Mouse (Mus musculus) T-helper 1 cell (primary cell): Measurements from ENCODE around the gene Fbxo24.

Source experiments
- in situ Hi-C: fragments of 300-600 bp; cut with MboI, MseI; formaldehyde crosslinking; loops from one replicate; pipeline ENCODE4 v1.15.1; 2025; ENCODE audit warnings: high pct_unique_total_duplicates

Fbxo24 gene

GRCm38 (mm10) chr5:137628498-137629305 lies at the start of gene Fbxo24, which contains the start of the genes Lrch4 and Gm20605:
Gene Fbxo24 (minus strand): TSS chr5:137629002.
Gene Lrch4 (plus strand): TSS chr5:137629121.
Gene Gm20605 (plus strand): TSS chr5:137629175.
- in situ Hi-C loops = loop anchor here (10.0 kb wide), 1 partner anchor 816 kb away; the partner anchor contains the start of gene Zfp157

- in situ Hi-C loops = no loop called here
Observed at GRCm38 (mm10) chr5:137677859-137678258, 49.1 kb upstream of the Fbxo24 start.

- in situ Hi-C loops = no loop called here
Observed at GRCm38 (mm10) chr5:137674786-137675185, 46.0 kb upstream of the Fbxo24 start.

- in situ Hi-C loops = no loop called here
Observed at GRCm38 (mm10) chr5:137673015-137673414, 44.2 kb upstream of the Fbxo24 start.

GRCm38 (mm10) chr5:137672361-137672760 lies 43.6 kb upstream of the Fbxo24 start:
- in situ Hi-C loops = no loop called here

GRCm38 (mm10) chr5:137671443-137672240 lies 42.8 kb upstream of the Fbxo24 start:
- in situ Hi-C loops = no loop called here

- in situ Hi-C loops = no loop called here
Observed at GRCm38 (mm10) chr5:137670240-137670639, 41.4 kb upstream of the Fbxo24 start.

GRCm38 (mm10) chr5:137668971-137669370 lies 40.2 kb upstream of the Fbxo24 start:
- in situ Hi-C loops = no loop called here

- in situ Hi-C loops = no loop called here
Observed at GRCm38 (mm10) chr5:137663057-137663456, 34.3 kb upstream of the Fbxo24 start.

- in situ Hi-C loops = no loop called here
Observed at GRCm38 (mm10) chr5:137660064-137660688, 31.4 kb upstream of the Fbxo24 start.

GRCm38 (mm10) chr5:137656977-137657376 lies 28.2 kb upstream of the Fbxo24 start:
- in situ Hi-C loops = no loop called here

GRCm38 (mm10) chr5:137654746-137655145 lies 25.9 kb upstream of the Fbxo24 start:
- in situ Hi-C loops = loop anchor here (5.0 kb wide), 1 partner anchor 108 kb away; no protein-coding TSS in a partner anchor

- in situ Hi-C loops = loop anchor here (5.0 kb wide), 1 partner anchor 109 kb away; no protein-coding TSS in a partner anchor
Observed at GRCm38 (mm10) chr5:137653366-137653765, 24.6 kb upstream of the Fbxo24 start.

- in situ Hi-C loops = loop anchor here (5.0 kb wide), 1 partner anchor 110 kb away; no protein-coding TSS in a partner anchor
Observed at GRCm38 (mm10) chr5:137652474-137652873, 23.7 kb upstream of the Fbxo24 start.

- in situ Hi-C loops = loop anchor here (5.0 kb wide), 1 partner anchor 112 kb away; no protein-coding TSS in a partner anchor
Observed at GRCm38 (mm10) chr5:137649669-137650571, 21.1 kb upstream of the Fbxo24 start.

GRCm38 (mm10) chr5:137649251-137649650 lies 20.4 kb upstream of the Fbxo24 start:
- in situ Hi-C loops = no loop called here

- in situ Hi-C loops = no loop called here
Observed at GRCm38 (mm10) chr5:137647827-137648601, 19.2 kb upstream of the Fbxo24 start.

- in situ Hi-C loops = no loop called here
Observed at GRCm38 (mm10) chr5:137645652-137646091, 16.9 kb upstream of the Fbxo24 start, which contains the start of gene Irs3. Gene Irs3 (minus strand): TSS chr5:137645714.

- in situ Hi-C loops = no loop called here
Observed at GRCm38 (mm10) chr5:137645091-137645651, 16.4 kb upstream of the Fbxo24 start.
